Mouse (Mus musculus) midbrain, embryonic 10.5 days (tissue): Measurements from ENCODE around the gene Rnf169. TPM values are rescaled to one million over a fixed set of nuclear protein-coding genes. Genes with fewer than 3 reads are reported as not detected.

Experiments
- DNase-seq: peaks from one replicate; pipeline ENCODE4 v3.0.0-alpha.2; 2017; ENCODE audit warnings: low spot score
- H3K27ac ChIP-seq: fragments of 300-500 bp; sonication (generic); replicated peaks from 2 replicates; pipeline ENCODE4 v1.5.1; 2016; ENCODE audit warnings: mild to moderate bottlenecking
- H3K27me3 ChIP-seq: fragments of 300-500 bp; sonication (generic); 2 replicates; pipeline ENCODE4 v1.6.1; 2016; ENCODE audit warnings: low read depth, mild to moderate bottlenecking; ENCODE audit not compliant: poor library complexity, severe bottlenecking
- H3K36me3 ChIP-seq: fragments of 300-500 bp; sonication (generic); 2 replicates; pipeline ENCODE4 v1.6.1; 2016; ENCODE audit warnings: mild to moderate bottlenecking, moderate library complexity
- H3K4me1 ChIP-seq: fragments of 300-500 bp; sonication (generic); 2 replicates; pipeline ENCODE4 v1.6.1; 2016
- H3K4me3 ChIP-seq: fragments of 300-500 bp; sonication (generic); 2 replicates; pipeline ENCODE4 v1.5.1; 2016; ENCODE audit warnings: mild to moderate bottlenecking, moderate library complexity
- H3K9me3 ChIP-seq: fragments of 300-500 bp; sonication (generic); replicated peaks from 2 replicates; pipeline ENCODE4 v1.6.1; 2016; ENCODE audit warnings: mild to moderate bottlenecking
- WGBS: fragments of 180-500 bp; shearing (Covaris S2); methylation state at CpG from one replicate; pipeline ENCODE4 v1.1.7; 2016; 5-methylcytosine and 5-hydroxymethylcytosine counted together
- polyA plus RNA-seq: library from polyadenylated mRNA; unstranded; fragments of >200 nt; fragmentation: Nextera tagmentation; extraction: Ambion mirVana; gene quantifications from 2 replicates; pipeline ENCODE4 v1.2.1, GENCODE M21; 2016

The Rnf169 gene
- polyA plus RNA-seq, 1 experiment from 2014 or later = 4.0 TPM

GRCm38 (mm10) chr7:99896905-99897304 is 83.3 kb downstream of the Rnf169 start:
- Histone ChIP-seq H3K27ac (no peak overlapping the region), H3K4me1 (peaks cover 8% of the 10 kb centered on the region), H3K4me3 (no peak overlapping the region), H3K27me3 (no peaks in the 10 kb centered on the region), H3K36me3 (no peaks in the 10 kb centered on the region), H3K9me3 (no peaks in the 10 kb centered on the region)
- 83% methylated on average over 4 of the region's 4 CpGs for WGBS
- no peak for DNase-seq

GRCm38 (mm10) chr7:99894478-99894877 is 85.8 kb downstream of the Rnf169 start:
- DNase-seq = no peak
- Histone ChIP-seq H3K4me1 (peaks cover 13% of the 10 kb centered on the region), H3K27ac (no peak overlapping the region), H3K36me3 (no peaks in the 10 kb centered on the region), H3K4me3 (no peak overlapping the region), H3K27me3 (no peaks in the 10 kb centered on the region), H3K9me3 (no peaks in the 10 kb centered on the region)
- 86% methylated on average over 6 of the region's 6 CpGs for WGBS

GRCm38 (mm10) chr7:99893967-99894366 is 86.3 kb downstream of the Rnf169 start:
- H3K4me3 ChIP-seq = no peak overlapping the region
- no peak overlapping the region for H3K27ac ChIP-seq
- no peak for DNase-seq
- H3K4me1 ChIP-seq = peaks cover 17% of the 10 kb centered on the region
- no peaks in the 10 kb centered on the region for H3K27me3 ChIP-seq
- no peaks in the 10 kb centered on the region for H3K9me3 ChIP-seq
- H3K36me3 ChIP-seq = no peaks in the 10 kb centered on the region
- WGBS = 86% methylated on average over 3 of the region's 3 CpGs

GRCm38 (mm10) chr7:99892351-99892750 is 87.9 kb downstream of the Rnf169 start:
- H3K9me3 ChIP-seq = no peaks in the 10 kb centered on the region
- no peak overlapping the region for H3K27ac ChIP-seq
- 89% methylated on average over 2 of the region's 2 CpGs for WGBS
- no peaks in the 10 kb centered on the region for H3K27me3 ChIP-seq
- H3K4me1 ChIP-seq = peaks cover 17% of the 10 kb centered on the region
- no peak for DNase-seq
- H3K36me3 ChIP-seq = no peaks in the 10 kb centered on the region
- no peak overlapping the region for H3K4me3 ChIP-seq

- H3K4me3 ChIP-seq = no peak overlapping the region
- 84% methylated on average over 3 of the region's 3 CpGs for WGBS
These were observed 88.8 kb downstream of the Rnf169 start for GRCm38 (mm10) chr7:99891471-99891870.

GRCm38 (mm10) chr7:99890168-99890755 is 90.0 kb downstream of the Rnf169 start:
- H3K27me3 ChIP-seq = no peaks in the 10 kb centered on the region
- H3K4me1 ChIP-seq = peaks cover 20% of the 10 kb centered on the region
- H3K36me3 ChIP-seq = no peaks in the 10 kb centered on the region
- H3K9me3 ChIP-seq = no peaks in the 10 kb centered on the region
- DNase-seq = no peak
- no peak overlapping the region for H3K4me3 ChIP-seq
- WGBS = 78% methylated on average over 3 of the region's 3 CpGs
- H3K27ac ChIP-seq = no peak overlapping the region

More at GRCm38 (mm10) chr7:99891471-99891870, 88.8 kb downstream of the Rnf169 start:
- Histone ChIP-seq H3K36me3 (no peaks in the 10 kb centered on the region), H3K4me1 (peaks cover 17% of the 10 kb centered on the region), H3K9me3 (no peaks in the 10 kb centered on the region), H3K27me3 (no peaks in the 10 kb centered on the region), H3K27ac (no peak overlapping the region)
- no peak for DNase-seq

- Histone ChIP-seq H3K4me1 (peaks cover 28% of the 10 kb centered on the region), H3K27ac (no peak overlapping the region), H3K36me3 (no peaks in the 10 kb centered on the region), H3K9me3 (no peaks in the 10 kb centered on the region), H3K27me3 (no peaks in the 10 kb centered on the region), H3K4me3 (no peak overlapping the region)
- 53% methylated on average over 10 of the region's 10 CpGs for WGBS
- peak; percentile 23 for DNase-seq
These were observed 90.9 kb downstream of the Rnf169 start for GRCm38 (mm10) chr7:99889175-99889880.

- no peak overlapping the region for H3K27ac ChIP-seq
- DNase-seq = no peak
- H3K4me1 ChIP-seq = peaks cover 28% of the 10 kb centered on the region
- no peak overlapping the region for H3K4me3 ChIP-seq
- H3K36me3 ChIP-seq = no peaks in the 10 kb centered on the region
- H3K27me3 ChIP-seq = no peaks in the 10 kb centered on the region
- no peaks in the 10 kb centered on the region for H3K9me3 ChIP-seq
These were observed 92.5 kb downstream of the Rnf169 start for GRCm38 (mm10) chr7:99887743-99888142.

GRCm38 (mm10) chr7:99887230-99887735 is 93.0 kb downstream of the Rnf169 start:
- H3K4me1 ChIP-seq = peaks cover 28% of the 10 kb centered on the region
- 78% methylated on average over 2 of the region's 2 CpGs for WGBS
- H3K4me3 ChIP-seq = no peak overlapping the region
- no peak for DNase-seq
- no peak overlapping the region for H3K27ac ChIP-seq
- H3K9me3 ChIP-seq = no peaks in the 10 kb centered on the region
- H3K27me3 ChIP-seq = no peaks in the 10 kb centered on the region
- H3K36me3 ChIP-seq = no peaks in the 10 kb centered on the region

- peaks cover 4% of the 10 kb centered on the region; the same call in 1 of the 2 replicates for H3K4me1 ChIP-seq
- no peak for DNase-seq
- H3K27ac ChIP-seq = no peak overlapping the region
- H3K9me3 ChIP-seq = no peaks in the 10 kb centered on the region
- no peaks in the 10 kb centered on the region for H3K27me3 ChIP-seq
- no peak overlapping the region for H3K4me3 ChIP-seq
- no peaks in the 10 kb centered on the region for H3K36me3 ChIP-seq
- 80% methylated on average over 2 of the region's 2 CpGs for WGBS
These were observed 102.0 kb downstream of the Rnf169 start for GRCm38 (mm10) chr7:99878254-99878653.

GRCm38 (mm10) chr7:99876345-99876744 is 103.9 kb downstream of the Rnf169 start:
- no peak overlapping the region for H3K27ac ChIP-seq
- peak; percentile 85 for DNase-seq
- H3K36me3 ChIP-seq = no peaks in the 10 kb centered on the region
- 4% methylated on average over 3 of the region's 3 CpGs for WGBS
- H3K27me3 ChIP-seq = no peaks in the 10 kb centered on the region
- no peaks in the 10 kb centered on the region for H3K9me3 ChIP-seq
- no peak overlapping the region for H3K4me3 ChIP-seq
- peaks cover 4% of the 10 kb centered on the region; the same call in 1 of the 2 replicates for H3K4me1 ChIP-seq

- no peak overlapping the region for H3K27ac ChIP-seq
These were observed 104.4 kb downstream of the Rnf169 start for GRCm38 (mm10) chr7:99875891-99876290.

GRCm38 (mm10) chr7:99873965-99874364 is 106.3 kb downstream of the Rnf169 start:
- peaks cover 4% of the 10 kb centered on the region; the same call in 1 of the 2 replicates for H3K4me1 ChIP-seq
- no peak for DNase-seq
- H3K4me3 ChIP-seq = no peak overlapping the region
- WGBS = 84% methylated on average over 6 of the region's 6 CpGs
- no peak overlapping the region for H3K27ac ChIP-seq
- H3K27me3 ChIP-seq = no peaks in the 10 kb centered on the region
- H3K9me3 ChIP-seq = no peaks in the 10 kb centered on the region
- no peaks in the 10 kb centered on the region for H3K36me3 ChIP-seq

More at GRCm38 (mm10) chr7:99875891-99876290, 104.4 kb downstream of the Rnf169 start:
- Histone ChIP-seq H3K27me3 (no peaks in the 10 kb centered on the region), H3K4me1 (peaks cover 4% of the 10 kb centered on the region; the same call in 1 of the 2 replicates), H3K9me3 (no peaks in the 10 kb centered on the region), H3K4me3 (no peak overlapping the region), H3K36me3 (no peaks in the 10 kb centered on the region)
- WGBS = 51% methylated on average over 5 of the region's 5 CpGs
- DNase-seq = no peak
